Mouse (Mus musculus) heart, postnatal 0 days (tissue): ENCODE measurements around the gene Mrpl50. TPM values are rescaled to one million over a fixed set of nuclear protein-coding genes. Genes with fewer than 3 reads are reported as not detected.

ENCODE experiments used
- ATAC-seq: fragments of 200-750 bp; cut with Nextera tagmentation; 2 replicates; pipeline ENCODE4 v1.8.0; 2017; ENCODE audit warnings: low read depth, moderate number of reproducible peaks, moderate library complexity; ENCODE audit not compliant: insufficient read depth
- DNase-seq: peaks from one replicate; pipeline ENCODE4 v3.0.0-alpha.2; 2016; ENCODE audit warnings: low spot score
- H3K27ac ChIP-seq: fragments of 300-500 bp; sonication (generic); 2 replicates; pipeline ENCODE4 v1.5.1; 2014; ENCODE audit warnings: low read depth, mild to moderate bottlenecking
- H3K27me3 ChIP-seq: fragments of 300-500 bp; sonication (generic); 2 replicates; pipeline ENCODE4 v1.6.1; 2014; ENCODE audit warnings: low read length, mixed read lengths; ENCODE audit not compliant: control insufficient read depth, insufficient read depth
- H3K36me3 ChIP-seq: fragments of 300-500 bp; sonication (generic); replicated peaks from 2 replicates; pipeline ENCODE4 v1.6.1; 2014; ENCODE audit warnings: low read length, mixed read lengths; ENCODE audit not compliant: control insufficient read depth, insufficient read depth
- H3K4me1 ChIP-seq: fragments of 300-500 bp; sonication (generic); 2 replicates; pipeline ENCODE4 v1.6.1; 2014; ENCODE audit warnings: antibody characterized with exemption; ENCODE audit not compliant: control insufficient read depth, insufficient read depth
- H3K4me2 ChIP-seq: fragments of 300-500 bp; sonication (generic); 2 replicates; pipeline ENCODE4 v1.6.1; 2014; ENCODE audit warnings: low read depth, mild to moderate bottlenecking, low read length, moderate library complexity
- H3K4me3 ChIP-seq: fragments of 300-500 bp; sonication (generic); 2 replicates; pipeline ENCODE4 v1.5.1; 2014; ENCODE audit warnings: low read depth, low read length
- H3K9ac ChIP-seq: fragments of 300-500 bp; sonication (generic); replicated peaks from 2 replicates; pipeline ENCODE4 v1.6.1; 2014; ENCODE audit warnings: low read depth, low read length, mixed read lengths
- H3K9me3 ChIP-seq: fragments of 300-500 bp; sonication (generic); replicated peaks from 2 replicates; pipeline ENCODE4 v1.6.1; 2016; ENCODE audit warnings: low read length; ENCODE audit not compliant: control insufficient read depth
- CTCF ChIP-seq: IDR thresholded peaks from 2 replicates; pipeline ENCODE4 v1.5.1; 2016; ENCODE audit warnings: antibody characterized with exemption, control low read depth, low read depth
- EP300 ChIP-seq: IDR thresholded peaks from 2 replicates; pipeline ENCODE4 v1.6.1; 2016; ENCODE audit warnings: antibody characterized with exemption, low read depth
- WGBS: fragments of 180-500 bp; shearing (Covaris S2); extraction: QIAGEN DNeasy Blood & Tissue Kit; methylation state at CpG from one replicate; pipeline ENCODE4 v1.1.7; 2014; 5-methylcytosine and 5-hydroxymethylcytosine counted together
- polyA plus RNA-seq: library from polyadenylated mRNA; unstranded; fragments of >200 nt; fragmentation: Nextera tagmentation; extraction: Ambion mirVana; gene quantifications from 2 replicates; pipeline ENCODE4 v1.2.1, GENCODE M21; 2015
- total RNA-seq: library from RNA; depleted of rRNA; stranded (reverse); fragments of >200 nt; gene quantifications from 2 replicates; pipeline ENCODE4 v1.2.3, GENCODE M21; 2014; ENCODE audit warnings: low replicate concordance

The Mrpl50 gene
- total and polyA plus RNA-seq, 2 experiments from 2014 or later, result 22.1 to 54.6 TPM

DNA sequence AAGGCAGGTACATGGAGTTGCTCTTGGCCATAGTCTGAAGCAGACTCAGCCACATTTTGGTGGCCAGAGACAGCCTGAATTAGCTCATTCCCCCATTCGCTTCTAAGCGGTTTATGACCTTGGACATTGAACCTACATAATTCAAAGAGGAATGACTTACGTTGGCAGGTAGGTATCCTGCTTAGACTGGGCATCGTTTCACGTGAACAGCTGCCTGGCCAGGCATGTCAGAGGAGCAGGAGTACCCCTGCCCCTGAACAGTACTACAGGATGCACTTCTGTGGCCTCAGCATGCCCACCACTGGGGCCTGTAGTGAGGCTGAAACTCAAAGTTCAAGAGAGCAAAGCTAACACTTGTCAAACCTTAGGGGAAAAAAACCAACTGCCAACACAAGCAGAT, 32.5 kb upstream of the Mrpl50 start:
- TF ChIP-seq EP300 (no peak), CTCF (no peak)
- Histone ChIP-seq H3K9ac (no peak overlapping the region), H3K4me1 (no peaks in the 10 kb centered on the region), H3K36me3 (no peaks in the 10 kb centered on the region), H3K4me2 (no peak overlapping the region), H3K27me3 (no peaks in the 10 kb centered on the region), H3K27ac (no peak overlapping the region), H3K9me3 (no peaks in the 10 kb centered on the region), H3K4me3 (no peak overlapping the region)
- 83% methylated on average over 5 of the region's 5 CpGs for WGBS
- no peak for ATAC-seq
- no peak for DNase-seq

GRCm38 (mm10) chr4:49549383-49549782, 28.5 kb upstream of the Mrpl50 start, which contains the start of gene Aldob:
Aldob (minus strand) TSS chr4:49549546.
- no peaks in the 10 kb centered on the region for H3K27me3 ChIP-seq
- TF ChIP-seq EP300, result no peak
- TF ChIP-seq CTCF, result no peak
- no peaks in the 10 kb centered on the region for H3K9me3 ChIP-seq
- DNase-seq (no peak), ATAC-seq (no peak)
- no peaks in the 10 kb centered on the region for H3K4me1 ChIP-seq
- 25% methylated on average over 3 of the region's 3 CpGs for WGBS
- H3K36me3 ChIP-seq, result no peaks in the 10 kb centered on the region
- no peak within 1 kb of the TSS for H3K9ac ChIP-seq
- H3K4me2 ChIP-seq, result no peak within 1 kb of the TSS
- no peak within 1 kb of the TSS for H3K27ac ChIP-seq
- no peak within 1 kb of the TSS for H3K4me3 ChIP-seq

DNA sequence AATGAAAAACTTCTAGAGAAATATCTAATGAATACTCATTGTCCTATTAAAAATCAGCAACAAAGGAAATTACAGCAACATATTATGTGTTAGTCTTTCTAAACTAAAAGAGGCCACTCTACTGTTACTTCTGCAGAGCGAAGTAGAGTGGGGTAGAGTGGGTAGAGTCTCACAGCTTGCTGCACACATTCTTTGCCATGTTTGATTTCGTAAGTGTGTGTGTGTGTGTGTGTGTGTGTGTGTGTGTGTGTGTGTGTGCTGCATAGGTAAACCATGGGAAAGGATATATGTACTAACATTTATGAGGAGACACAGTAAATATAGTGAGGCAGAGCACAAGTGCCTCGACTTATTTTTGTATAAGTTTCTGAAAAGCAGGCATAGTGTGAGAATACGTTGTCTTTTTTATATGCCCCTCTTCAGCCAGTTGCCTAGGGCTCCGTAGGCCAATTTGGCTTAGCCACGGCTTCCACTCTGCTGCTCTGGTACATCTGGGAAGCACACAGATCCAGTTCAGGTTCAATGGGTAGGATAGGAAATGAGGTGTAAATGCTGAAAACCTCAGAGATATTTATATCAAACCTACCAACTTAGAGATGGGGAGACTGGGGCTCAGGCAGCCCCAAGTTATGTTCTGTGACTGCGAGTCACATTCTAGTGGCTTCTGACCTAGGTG, 26.8 kb upstream of the Mrpl50 start:
- H3K4me2 ChIP-seq, result no peak overlapping the region
- no peak overlapping the region for H3K4me3 ChIP-seq
- no peaks in the 10 kb centered on the region for H3K4me1 ChIP-seq
- DNase-seq, result no peak
- TF ChIP-seq EP300, result no peak
- TF ChIP-seq CTCF, result no peak
- H3K9ac ChIP-seq, result no peak overlapping the region
- no peak for ATAC-seq
- H3K27ac ChIP-seq, result no peak overlapping the region
- H3K36me3 ChIP-seq, result no peaks in the 10 kb centered on the region
- 78% methylated on average over 7 of the region's 7 CpGs for WGBS
- H3K9me3 ChIP-seq, result no peaks in the 10 kb centered on the region
- H3K27me3 ChIP-seq, result no peaks in the 10 kb centered on the region

- DNase-seq (no peak), ATAC-seq (no peak)
- no peaks in the 10 kb centered on the region for H3K4me1 ChIP-seq
- no peaks in the 10 kb centered on the region for H3K36me3 ChIP-seq
- no peak overlapping the region for H3K27ac ChIP-seq
- 65% methylated on average over 6 of the region's 6 CpGs for WGBS
- H3K4me2 ChIP-seq, result no peak overlapping the region
- no peak overlapping the region for H3K4me3 ChIP-seq
- no peak for TF ChIP-seq EP300
- TF ChIP-seq CTCF, result no peak
- H3K9ac ChIP-seq, result no peak overlapping the region
- H3K27me3 ChIP-seq, result no peaks in the 10 kb centered on the region
- H3K9me3 ChIP-seq, result no peaks in the 10 kb centered on the region
These were observed 26.1 kb upstream of the Mrpl50 start for GRCm38 (mm10) chr4:49546873-49547543.

GRCm38 (mm10) chr4:49546026-49546425, 25.1 kb upstream of the Mrpl50 start:
- Histone ChIP-seq H3K27me3 (no peaks in the 10 kb centered on the region), H3K9ac (no peak overlapping the region), H3K9me3 (no peaks in the 10 kb centered on the region), H3K4me1 (peaks cover 4% of the 10 kb centered on the region; the same call in 1 of the 2 replicates), H3K4me2 (no peak overlapping the region), H3K27ac (no peak overlapping the region), H3K4me3 (no peak overlapping the region), H3K36me3 (no peaks in the 10 kb centered on the region)
- ATAC-seq (no peak), DNase-seq (no peak)
- TF ChIP-seq CTCF, result no peak
- 65% methylated on average over 2 of the region's 2 CpGs for WGBS

GRCm38 (mm10) chr4:49540966-49541365, 20.1 kb upstream of the Mrpl50 start:
- no peak for TF ChIP-seq CTCF
- TF ChIP-seq EP300, result no peak
- DNase-seq, result peak; percentile 15

More at GRCm38 (mm10) chr4:49540966-49541365, 20.1 kb upstream of the Mrpl50 start:
- peaks cover 17% of the 10 kb centered on the region; the same call in 1 of the 2 replicates for H3K4me1 ChIP-seq
- peak; percentile 39; the same call in 1 of the 2 replicates for ATAC-seq
- H3K36me3 ChIP-seq, result no peaks in the 10 kb centered on the region
- WGBS, result 35% methylated on average over 3 of the region's 3 CpGs
- H3K4me2 ChIP-seq, result no peak overlapping the region
- H3K27me3 ChIP-seq, result no peaks in the 10 kb centered on the region
- H3K9me3 ChIP-seq, result no peaks in the 10 kb centered on the region
- H3K9ac ChIP-seq, result no peak overlapping the region
- H3K27ac ChIP-seq, result no peak overlapping the region
- H3K4me3 ChIP-seq, result no peak overlapping the region
